Mouse (Mus musculus) liver, adult 2 months (tissue): ENCODE data around the gene Oard1.

Experiments
- CTCF ChIP-seq: fragments of 200-500 bp; IDR thresholded peaks from 2 replicates; pipeline ENCODE4 v1.5.1; 2011; ENCODE audit warnings: low read depth, low read length, control low read depth
- POLR2A ChIP-seq: fragments of 200-500 bp; IDR thresholded peaks from 2 replicates; pipeline ENCODE4 v1.6.1; 2011; ENCODE audit warnings: low read length, control low read depth; ENCODE audit not compliant: insufficient read depth; ENCODE audit errors: extremely low read depth

DNA sequence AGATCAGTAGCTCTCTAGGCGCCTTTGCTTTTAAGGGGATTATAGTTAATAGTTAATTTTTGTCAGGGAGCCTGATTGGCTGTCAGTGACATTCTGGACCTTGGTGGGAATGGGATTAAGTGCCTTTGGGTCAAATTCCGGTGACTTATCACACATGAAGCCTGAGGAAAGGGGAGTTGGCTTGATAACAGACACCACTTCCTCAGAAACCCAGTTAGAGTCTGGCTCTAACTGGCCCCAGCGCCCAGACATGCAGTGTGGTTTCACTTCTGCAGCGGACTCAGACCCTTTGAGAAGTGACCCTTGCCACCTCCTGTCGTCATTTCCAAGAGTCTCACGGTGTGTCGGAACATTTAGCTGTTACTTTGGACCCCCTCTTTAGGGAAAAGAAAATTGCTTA, 8.4 kb downstream of the Oard1 start:
- no peak for TF ChIP-seq POLR2A
- TF ChIP-seq CTCF, result no peak
